Mouse (Mus musculus): ENCODE results near the gene Fam19a1.
"Not testable (repeated sequence)": the region's sequence is repeated elsewhere in the genome, so short reads cannot be mapped to it uniquely, and the experiment has no call there.

Gene Fam19a1

GRCm38 (mm10) chr6:96112854-96113253, at the start of gene Fam19a1:
TSS of gene Fam19a1 (plus strand) at chr6:96113154.
- DNase-seq, result no peak

GRCm38 (mm10) chr6:96071080-96071479, 41.9 kb upstream of the Fam19a1 start:
- no peak for DNase-seq

GRCm38 (mm10) chr6:96071567-96071966, 41.4 kb upstream of the Fam19a1 start:
- no peak for DNase-seq

- no peak for DNase-seq
Measured at GRCm38 (mm10) chr6:96089961-96090360, 23.0 kb upstream of the Fam19a1 start.

- no peak for DNase-seq
Measured at GRCm38 (mm10) chr6:96093716-96094115, 19.2 kb upstream of the Fam19a1 start.

- DNase-seq, result no peak
Measured at GRCm38 (mm10) chr6:96098225-96098624, 14.7 kb upstream of the Fam19a1 start.

- DNase-seq, result no peak
Measured at GRCm38 (mm10) chr6:96111656-96112055, 1.3 kb upstream of the Fam19a1 start.

- DNase-seq, result no peak
Measured at GRCm38 (mm10) chr6:96114151-96114550, 1.2 kb downstream of the Fam19a1 start.

GRCm38 (mm10) chr6:96116148-96116533, 3.2 kb downstream of the Fam19a1 start:
- DNase-seq, result no peak

- no peak for DNase-seq
Measured at GRCm38 (mm10) chr6:96116534-96117272, 3.7 kb downstream of the Fam19a1 start.

GRCm38 (mm10) chr6:96143326-96143725, 30.4 kb downstream of the Fam19a1 start:
- no peak for DNase-seq

- DNase-seq, result no peak
Measured at GRCm38 (mm10) chr6:96165403-96165802, 52.4 kb downstream of the Fam19a1 start.

GRCm38 (mm10) chr6:96165818-96166379, 52.9 kb downstream of the Fam19a1 start, which contains the start of gene 1700123L14Rik:
TSS of gene 1700123L14Rik (minus strand) at chr6:96166243.
- DNase-seq, result peak; percentile 2

GRCm38 (mm10) chr6:96167031-96167430, 54.1 kb downstream of the Fam19a1 start:
- DNase-seq, result no peak

- DNase-seq, result no peak
Measured at GRCm38 (mm10) chr6:96173681-96174080, 60.7 kb downstream of the Fam19a1 start.

- no peak for DNase-seq
Measured at GRCm38 (mm10) chr6:96178530-96178929, 65.6 kb downstream of the Fam19a1 start.

- no peak for DNase-seq
Measured at GRCm38 (mm10) chr6:96183392-96183791, 70.4 kb downstream of the Fam19a1 start.

GRCm38 (mm10) chr6:96186517-96186916, 73.6 kb downstream of the Fam19a1 start:
- DNase-seq, result no peak

GRCm38 (mm10) chr6:96198991-96199390, 86.0 kb downstream of the Fam19a1 start:
- not testable (repeated sequence) for DNase-seq

GRCm38 (mm10) chr6:96205395-96205794, 92.4 kb downstream of the Fam19a1 start:
- no peak for DNase-seq

- no peak for DNase-seq
Measured at GRCm38 (mm10) chr6:96234806-96235205, 121.9 kb downstream of the Fam19a1 start.

GRCm38 (mm10) chr6:96244320-96244719, 131.4 kb downstream of the Fam19a1 start:
- DNase-seq, result no peak

GRCm38 (mm10) chr6:96252001-96252400, 139.0 kb downstream of the Fam19a1 start:
- DNase-seq, result no peak

GRCm38 (mm10) chr6:96254815-96255214, 141.9 kb downstream of the Fam19a1 start:
- peak; percentile 16 for DNase-seq

GRCm38 (mm10) chr6:96258651-96259050, 145.7 kb downstream of the Fam19a1 start:
- peak; percentile 1 for DNase-seq

Measured in cerebellum, adult 9-10 months (tissue).